Mouse (Mus musculus) megakaryocyte, embryonic 14.5 days (primary cell): ENCODE measurements around the gene Plppr3.

Experiments used
- FLI1 ChIP-seq: IDR thresholded peaks from 2 replicates; pipeline ENCODE4 v1.6.1; 2012; ENCODE audit warnings: low read length, inconsistent platforms, mixed read lengths
- GATA1 ChIP-seq: IDR thresholded peaks from 3 replicates; pipeline ENCODE4 v1.6.1; 2012; ENCODE audit warnings: mixed read lengths, low read length, inconsistent platforms, borderline replicate concordance

DNA sequence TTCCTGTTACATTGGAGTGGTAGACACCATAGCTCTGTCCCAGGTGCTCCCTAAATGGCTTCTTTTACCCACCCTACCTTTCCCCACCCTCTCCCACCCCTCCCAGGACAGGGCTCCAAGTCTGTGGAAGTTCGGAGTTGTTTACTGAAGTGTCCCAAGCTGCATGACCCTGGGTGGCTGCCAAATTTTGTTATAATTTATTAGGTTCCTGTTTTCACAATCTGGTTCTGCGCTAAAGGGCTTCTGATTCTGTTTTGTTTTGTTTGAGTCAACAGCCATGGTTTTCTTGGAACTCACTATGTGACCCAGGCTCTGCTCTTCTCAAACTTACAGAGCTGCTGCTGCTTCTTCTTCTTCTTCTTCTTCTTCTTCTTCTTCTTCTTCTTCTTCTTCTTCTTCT lies 15.0 kb upstream of the Plppr3 start:
- TF ChIP-seq FLI1, result no peak
- TF ChIP-seq GATA1, result no peak
